Mouse (Mus musculus) heart, embryonic 11.5 days (tissue): Measurements from ENCODE around the gene Fam90a1a. TPM values are rescaled to one million over a fixed set of nuclear protein-coding genes. Genes with fewer than 3 reads are reported as not detected.

Experiments used
- ATAC-seq: fragments of 200-750 bp; cut with Nextera tagmentation; replicated peaks from 2 replicates; pipeline ENCODE4 v1.8.0; 2017; ENCODE audit warnings: moderate library complexity; ENCODE audit not compliant: insufficient number of reproducible peaks, low FRiP score, low TSS enrichment
- H3K27ac ChIP-seq: fragments of 300-500 bp; sonication (generic); 2 replicates; pipeline ENCODE4 v1.5.1; 2014; ENCODE audit warnings: mild to moderate bottlenecking, low read depth, low read length
- H3K27me3 ChIP-seq: fragments of 300-500 bp; sonication (generic); 2 replicates; pipeline ENCODE4 v1.6.1; 2014; ENCODE audit warnings: mild to moderate bottlenecking, low read length, mixed read lengths; ENCODE audit not compliant: control insufficient read depth, insufficient read depth
- H3K36me3 ChIP-seq: fragments of 300-500 bp; sonication (generic); 2 replicates; pipeline ENCODE4 v1.6.1; 2014; ENCODE audit warnings: mild to moderate bottlenecking, low read length, moderate library complexity, mixed read lengths; ENCODE audit not compliant: control insufficient read depth, insufficient read depth
- H3K4me1 ChIP-seq: fragments of 300-500 bp; sonication (generic); 2 replicates; pipeline ENCODE4 v1.6.1; 2014; ENCODE audit warnings: low read length; ENCODE audit not compliant: control insufficient read depth, insufficient read depth
- H3K4me2 ChIP-seq: fragments of 300-500 bp; sonication (generic); 2 replicates; pipeline ENCODE4 v1.6.1; 2014; ENCODE audit warnings: mild to moderate bottlenecking, moderate library complexity
- H3K4me3 ChIP-seq: fragments of 300-500 bp; sonication (generic); 2 replicates; pipeline ENCODE4 v1.5.1; 2014; ENCODE audit warnings: low read depth, low read length
- H3K9ac ChIP-seq: fragments of 300-500 bp; sonication (generic); 2 replicates; pipeline ENCODE4 v1.6.1; 2014; ENCODE audit warnings: mild to moderate bottlenecking, low read depth, low read length, moderate library complexity
- H3K9me3 ChIP-seq: fragments of 300-500 bp; sonication (generic); replicated peaks from 2 replicates; pipeline ENCODE4 v1.6.1; 2016; ENCODE audit warnings: low read length; ENCODE audit not compliant: control insufficient read depth
- WGBS: fragments of 180-500 bp; shearing (Covaris S2); extraction: QIAGEN DNeasy Blood & Tissue Kit; methylation state at CpG from one replicate; pipeline ENCODE4 v1.1.7; 2014; ENCODE audit not compliant: insufficient replicate concordance; 5-methylcytosine and 5-hydroxymethylcytosine counted together
- polyA plus RNA-seq: library from polyadenylated mRNA; unstranded; fragments of >200 nt; fragmentation: Nextera tagmentation; extraction: Ambion mirVana; gene quantifications from 2 replicates; pipeline ENCODE4 v1.2.1, GENCODE M21; 2014

Gene Fam90a1a
- polyA plus RNA-seq, 1 experiment from 2014 or later = not detected

DNA sequence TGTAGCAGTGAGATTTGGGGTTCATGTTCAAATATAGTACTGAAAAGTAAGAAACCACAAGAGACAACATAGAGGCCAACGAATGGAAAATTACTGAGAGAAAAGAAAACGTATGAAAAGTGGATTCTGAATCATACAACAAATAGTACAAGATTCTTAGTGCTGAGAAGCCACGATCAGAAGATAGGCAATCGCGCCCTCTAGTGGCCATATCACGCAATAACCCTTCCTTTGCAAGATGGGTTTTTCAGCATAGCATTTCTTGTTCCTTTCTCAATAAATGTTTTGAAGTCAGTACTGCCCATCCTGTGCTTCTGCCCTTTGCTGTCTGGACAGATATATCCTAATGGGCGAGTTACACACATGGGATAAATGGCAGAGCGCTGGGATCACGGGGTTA lies 3.2 kb upstream of the Fam90a1a start:
- no peak for ATAC-seq
- Histone ChIP-seq H3K36me3 (no peaks in the 10 kb centered on the region), H3K4me1 (no peaks in the 10 kb centered on the region), H3K4me2 (no peak overlapping the region), H3K9me3 (no peaks in the 10 kb centered on the region), H3K27me3 (no peaks in the 10 kb centered on the region), H3K27ac (no peak overlapping the region), H3K9ac (no peak overlapping the region), H3K4me3 (no peak overlapping the region)
- WGBS = 7% methylated on average over 9 of the region's 9 CpGs

- Histone ChIP-seq H3K9me3 (no peaks in the 10 kb centered on the region), H3K9ac (no peak overlapping the region), H3K4me2 (no peak overlapping the region), H3K36me3 (no peaks in the 10 kb centered on the region), H3K4me1 (no peaks in the 10 kb centered on the region), H3K27ac (no peak overlapping the region), H3K27me3 (no peaks in the 10 kb centered on the region), H3K4me3 (no peak overlapping the region)
- 76% methylated on average over 3 of the region's 3 CpGs for WGBS
- ATAC-seq = no peak
Measured at GRCm38 (mm10) chr8:21956336-21956735, 2.2 kb upstream of the Fam90a1a start.

GRCm38 (mm10) chr8:21966646-21967045 lies 8.1 kb downstream of the Fam90a1a start:
- H3K27me3 ChIP-seq = no peaks in the 10 kb centered on the region
- no peaks in the 10 kb centered on the region for H3K36me3 ChIP-seq
- no peak overlapping the region for H3K9ac ChIP-seq
- H3K9me3 ChIP-seq = no peaks in the 10 kb centered on the region
- WGBS = 75% methylated on average over 1 of the region's 1 CpGs
- H3K4me3 ChIP-seq = no peak overlapping the region
- no peak overlapping the region for H3K4me2 ChIP-seq
- H3K27ac ChIP-seq = no peak overlapping the region
- no peak for ATAC-seq
- H3K4me1 ChIP-seq = no peaks in the 10 kb centered on the region

- no peaks in the 10 kb centered on the region for H3K36me3 ChIP-seq
- 84% methylated on average over 3 of the region's 3 CpGs for WGBS
Measured at GRCm38 (mm10) chr8:21969475-21969874, 11.0 kb downstream of the Fam90a1a start, which contains the start of gene Ccdc70. Gene Ccdc70, plus strand, starts transcription at chr8:21969775.

DNA sequence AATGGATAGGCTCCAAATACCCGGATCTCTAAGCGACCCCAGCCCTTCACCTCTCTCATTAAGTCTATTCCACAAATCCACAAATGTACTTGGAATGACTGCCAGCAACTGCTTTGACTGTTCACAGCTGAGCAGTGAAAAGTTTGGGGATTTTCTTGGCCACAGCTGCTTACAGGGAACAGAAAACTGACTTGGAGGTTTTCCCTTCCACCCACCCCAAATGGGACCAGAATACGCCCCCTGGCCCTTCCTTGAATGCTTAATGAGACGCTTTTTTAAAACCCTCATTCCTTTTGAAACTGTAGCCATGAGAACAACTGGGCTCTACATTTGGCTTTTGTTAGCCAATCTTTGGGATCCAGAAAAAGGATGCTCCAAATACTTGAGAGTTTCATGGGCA lies 19.7 kb downstream of the Fam90a1a start:
- H3K27ac ChIP-seq = no peak overlapping the region
- H3K36me3 ChIP-seq = no peaks in the 10 kb centered on the region
- no peak overlapping the region for H3K4me3 ChIP-seq
- H3K9ac ChIP-seq = no peak overlapping the region
- no peak for ATAC-seq
- H3K9me3 ChIP-seq = no peaks in the 10 kb centered on the region
- H3K27me3 ChIP-seq = no peaks in the 10 kb centered on the region
- H3K4me2 ChIP-seq = no peak overlapping the region
- 69% methylated on average over 4 of the region's 4 CpGs for WGBS
- H3K4me1 ChIP-seq = no peaks in the 10 kb centered on the region

More at GRCm38 (mm10) chr8:21969475-21969874, 11.0 kb downstream of the Fam90a1a start, which contains the start of gene Ccdc70:
- Histone ChIP-seq H3K4me2 (no peak within 1 kb of the TSS), H3K4me1 (no peaks in the 10 kb centered on the region), H3K9me3 (no peaks in the 10 kb centered on the region), H3K27me3 (no peaks in the 10 kb centered on the region), H3K9ac (no peak within 1 kb of the TSS), H3K27ac (no peak within 1 kb of the TSS), H3K4me3 (no peak within 1 kb of the TSS)
- no peak for ATAC-seq

GRCm38 (mm10) chr8:21981664-21982337 lies 23.3 kb downstream of the Fam90a1a start:
- no peak overlapping the region for H3K4me2 ChIP-seq
- WGBS = 62% methylated on average over 8 of the region's 8 CpGs

GRCm38 (mm10) chr8:21992184-21992583 lies 33.7 kb downstream of the Fam90a1a start:
- ATAC-seq = peak; percentile 14; the same call in 1 of the 2 replicates
- 27% methylated on average over 6 of the region's 6 CpGs for WGBS
- Histone ChIP-seq H3K9me3 (no peaks in the 10 kb centered on the region), H3K4me1 (no peaks in the 10 kb centered on the region), H3K27ac (no peak overlapping the region), H3K9ac (no peak overlapping the region), H3K4me3 (no peak overlapping the region), H3K4me2 (no peak overlapping the region), H3K27me3 (no peaks in the 10 kb centered on the region), H3K36me3 (no peaks in the 10 kb centered on the region)

More at GRCm38 (mm10) chr8:21981664-21982337, 23.3 kb downstream of the Fam90a1a start:
- Histone ChIP-seq H3K36me3 (no peaks in the 10 kb centered on the region), H3K4me3 (no peak overlapping the region), H3K27me3 (no peaks in the 10 kb centered on the region), H3K27ac (no peak overlapping the region), H3K4me1 (no peaks in the 10 kb centered on the region), H3K9ac (no peak overlapping the region), H3K9me3 (no peaks in the 10 kb centered on the region)
- ATAC-seq = no peak

DNA sequence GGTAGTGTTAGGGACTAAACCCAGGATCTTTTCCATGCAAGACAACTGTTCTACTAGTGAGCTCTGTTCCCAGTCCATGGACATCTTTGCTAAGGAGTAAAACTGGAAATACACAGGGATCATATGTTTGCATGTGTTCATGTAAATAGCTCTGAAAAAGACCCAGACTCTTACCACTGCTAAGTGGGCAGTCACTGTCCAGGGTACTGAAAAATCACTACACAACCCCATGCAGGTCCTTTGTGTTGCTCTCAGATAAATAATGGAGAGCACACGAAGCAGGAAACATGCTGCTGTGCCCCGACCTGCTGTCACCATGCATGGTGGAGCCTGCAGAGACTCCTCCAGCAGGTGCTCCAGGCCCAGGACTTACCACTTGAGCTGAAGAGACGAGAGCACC lies 36.7 kb downstream of the Fam90a1a start:
- ATAC-seq = no peak
- Histone ChIP-seq H3K9me3 (no peaks in the 10 kb centered on the region), H3K27me3 (no peaks in the 10 kb centered on the region), H3K9ac (no peak overlapping the region), H3K36me3 (no peaks in the 10 kb centered on the region), H3K4me3 (no peak overlapping the region), H3K4me1 (no peaks in the 10 kb centered on the region), H3K4me2 (no peak overlapping the region), H3K27ac (no peak overlapping the region)
- 41% methylated on average over 3 of the region's 3 CpGs for WGBS
